Mouse (Mus musculus): ENCODE measurements at regions not wholly inside any gene's neighbourhood (a gene's known extent, or its start where the extent isn't known, plus 50 kb on each side); places are given as distances from the start of the nearest gene placed in this dataset.

- TF ChIP-seq POLR2A (IDR thresholded peaks at IDR 0.05; ENCODE audit: low read depth, low read length): no peak
- no peak for TF ChIP-seq CTCF (conservative IDR thresholded peaks at IDR 0.05; ENCODE audit: insufficient read depth, insufficient read length, low read depth, low read length)
These were observed 502.9 kb downstream of the Irx1 start for GRCm38 (mm10) chr13:71460607-71461006.
